Mouse (Mus musculus): ENCODE results near the gene Cmklr1.
"Not testable (repeated sequence)": the region's sequence is repeated elsewhere in the genome, so short reads cannot be mapped to it uniquely, and the experiment has no call there.

Gene Cmklr1

GRCm38 (mm10) chr5:113619151-113619550 is 31.1 kb downstream of the Cmklr1 start:
- no peak for DNase-seq

DNA sequence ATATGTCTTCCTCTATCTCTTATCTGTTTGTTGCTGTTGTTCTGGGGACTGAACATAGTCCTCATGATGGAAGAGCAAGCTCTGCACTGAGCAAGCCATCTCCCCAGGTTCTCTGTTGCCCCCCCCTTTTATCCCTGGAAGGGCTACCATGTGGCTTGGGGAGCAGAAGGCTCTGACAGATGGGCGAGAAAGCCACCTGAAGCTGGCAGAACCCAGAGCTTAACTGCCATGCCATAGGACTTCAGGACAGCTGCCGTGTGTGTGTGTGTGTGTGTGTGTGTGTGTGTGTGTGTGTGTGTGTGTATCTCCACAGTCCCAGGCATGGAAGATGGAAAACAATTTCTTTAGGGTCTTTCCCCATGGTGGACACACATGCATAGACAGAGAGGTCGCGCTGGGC is 31.5 kb downstream of the Cmklr1 start:
- peak; percentile 26 for DNase-seq

DNA sequence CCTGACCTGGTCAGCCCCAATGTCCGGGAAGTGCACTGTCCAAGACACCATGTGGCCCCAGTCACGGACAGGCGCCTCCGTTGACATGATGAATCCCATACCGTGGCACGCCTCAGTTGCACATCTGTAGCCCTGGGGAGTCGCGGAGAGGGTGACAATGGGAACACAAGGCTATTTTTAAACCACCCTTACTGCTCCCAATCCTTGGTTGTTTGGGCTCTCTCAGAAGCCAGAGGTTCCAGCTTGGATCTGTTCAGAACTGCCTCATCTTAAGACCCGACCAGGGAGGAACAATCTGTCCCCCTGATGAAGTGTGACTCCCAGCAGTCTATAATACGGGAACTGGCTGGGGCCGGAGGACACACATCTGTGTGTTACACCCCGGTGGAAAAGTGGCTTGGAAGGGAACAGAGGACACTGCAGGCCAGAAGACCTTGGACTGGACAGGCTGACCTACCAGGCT is 38.4 kb downstream of the Cmklr1 start:
- DNase-seq = no peak

GRCm38 (mm10) chr5:113611131-113611530 is 39.1 kb downstream of the Cmklr1 start:
- DNase-seq = no peak

GRCm38 (mm10) chr5:113610490-113610889 is 39.7 kb downstream of the Cmklr1 start:
- DNase-seq = no peak

GRCm38 (mm10) chr5:113609891-113610290 is 40.3 kb downstream of the Cmklr1 start:
- no peak for DNase-seq

DNA sequence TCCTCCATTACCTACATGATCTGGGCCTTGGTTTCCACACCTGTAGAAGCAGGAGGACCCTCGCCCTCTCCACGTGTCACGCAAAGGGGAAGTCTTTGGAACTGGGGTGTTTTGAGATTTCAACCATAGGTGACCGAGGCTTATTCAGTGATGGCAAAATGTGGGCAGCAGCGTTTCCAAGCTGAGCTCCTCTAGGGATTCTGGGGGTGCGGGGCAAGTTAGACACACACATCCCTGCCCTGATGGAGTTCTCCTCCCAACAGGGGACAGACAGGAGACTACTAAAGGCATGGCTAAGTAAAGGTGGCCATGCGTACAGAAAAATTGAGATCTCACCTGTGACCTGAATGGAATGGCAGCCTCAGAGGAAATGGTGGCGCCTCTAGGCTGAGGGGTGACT is 41.7 kb downstream of the Cmklr1 start:
- no peak for DNase-seq

- no peak for DNase-seq
These were observed 42.2 kb downstream of the Cmklr1 start for GRCm38 (mm10) chr5:113607941-113608431.

- no peak for DNase-seq
These were observed 43.1 kb downstream of the Cmklr1 start for GRCm38 (mm10) chr5:113606961-113607785.

GRCm38 (mm10) chr5:113606121-113606520 is 44.1 kb downstream of the Cmklr1 start:
- no peak for DNase-seq

- DNase-seq = no peak
These were observed 45.5 kb downstream of the Cmklr1 start for GRCm38 (mm10) chr5:113604758-113605157.

DNA sequence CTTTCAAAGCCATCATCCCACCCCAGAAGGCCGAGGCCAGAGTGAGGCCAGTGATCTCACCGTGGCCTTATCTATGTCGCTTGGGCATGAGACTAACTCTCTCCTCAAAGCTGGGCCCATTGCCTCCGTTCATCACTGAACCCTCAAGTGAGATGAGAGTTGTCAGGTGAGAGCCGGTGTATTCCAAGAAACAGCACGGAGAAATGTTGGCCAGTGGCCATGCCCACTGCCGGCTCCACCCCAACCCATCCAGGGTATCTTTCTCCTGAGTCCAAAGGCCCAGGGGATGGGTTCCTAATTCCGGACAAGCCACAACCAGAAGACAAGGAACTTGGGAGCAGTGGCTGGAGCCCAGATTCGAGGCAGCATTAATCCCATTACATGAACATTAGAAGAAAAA is 46.8 kb downstream of the Cmklr1 start:
- no peak for DNase-seq

- no peak for DNase-seq
These were observed 49.4 kb downstream of the Cmklr1 start for GRCm38 (mm10) chr5:113600803-113601202.

- DNase-seq = no peak
These were observed 50.0 kb downstream of the Cmklr1 start for GRCm38 (mm10) chr5:113600181-113600580.

- DNase-seq = no peak
These were observed 53.4 kb downstream of the Cmklr1 start for GRCm38 (mm10) chr5:113596780-113597353.

GRCm38 (mm10) chr5:113596252-113596651 is 54.0 kb downstream of the Cmklr1 start:
- no peak for DNase-seq

GRCm38 (mm10) chr5:113593911-113594705 is 56.1 kb downstream of the Cmklr1 start:
- no peak for DNase-seq

DNA sequence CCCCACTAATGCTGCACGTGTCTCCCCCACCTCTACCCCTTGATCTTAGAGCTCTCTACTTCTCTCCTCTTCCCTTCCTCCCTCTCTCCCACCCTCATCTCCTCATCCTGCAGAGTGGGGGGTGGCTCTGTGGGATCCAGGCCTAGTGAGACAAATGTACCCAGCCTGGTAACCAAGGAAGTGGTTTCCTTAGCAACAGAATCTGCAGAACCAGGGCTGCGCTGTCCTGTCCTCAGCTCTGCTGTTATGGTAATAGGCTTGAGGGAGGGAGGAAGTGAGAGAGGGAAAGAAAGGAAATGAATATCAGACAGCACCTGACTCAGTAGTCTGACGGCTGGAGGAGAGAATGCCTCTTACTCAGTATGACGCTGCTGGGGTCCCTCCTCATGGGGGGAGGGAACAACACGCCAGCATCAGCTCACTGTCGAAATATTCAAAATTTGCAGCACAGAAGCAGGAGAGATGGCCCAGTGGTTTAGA is 58.4 kb downstream of the Cmklr1 start:
- peak; percentile 51 for DNase-seq

DNA sequence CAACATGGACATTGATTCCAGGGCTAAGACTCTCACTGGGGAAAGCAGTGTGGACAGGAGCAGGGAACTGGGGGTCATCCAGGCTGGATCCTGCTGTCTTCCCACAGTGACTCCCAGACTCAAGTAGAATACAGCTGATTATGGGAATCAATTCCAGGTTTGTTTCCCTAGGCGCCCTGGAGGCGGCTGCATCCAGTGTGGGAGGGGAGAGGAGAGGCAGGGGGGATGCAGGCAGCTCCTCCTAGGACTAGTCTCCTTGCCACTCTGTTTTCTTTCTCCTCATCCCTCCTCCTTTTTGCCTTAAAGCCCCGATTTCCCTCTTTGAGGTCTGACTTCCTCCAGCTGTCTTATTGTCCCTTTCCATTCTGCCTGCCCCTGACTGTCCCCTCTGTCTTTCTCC is 59.1 kb downstream of the Cmklr1 start:
- no peak for DNase-seq

DNA sequence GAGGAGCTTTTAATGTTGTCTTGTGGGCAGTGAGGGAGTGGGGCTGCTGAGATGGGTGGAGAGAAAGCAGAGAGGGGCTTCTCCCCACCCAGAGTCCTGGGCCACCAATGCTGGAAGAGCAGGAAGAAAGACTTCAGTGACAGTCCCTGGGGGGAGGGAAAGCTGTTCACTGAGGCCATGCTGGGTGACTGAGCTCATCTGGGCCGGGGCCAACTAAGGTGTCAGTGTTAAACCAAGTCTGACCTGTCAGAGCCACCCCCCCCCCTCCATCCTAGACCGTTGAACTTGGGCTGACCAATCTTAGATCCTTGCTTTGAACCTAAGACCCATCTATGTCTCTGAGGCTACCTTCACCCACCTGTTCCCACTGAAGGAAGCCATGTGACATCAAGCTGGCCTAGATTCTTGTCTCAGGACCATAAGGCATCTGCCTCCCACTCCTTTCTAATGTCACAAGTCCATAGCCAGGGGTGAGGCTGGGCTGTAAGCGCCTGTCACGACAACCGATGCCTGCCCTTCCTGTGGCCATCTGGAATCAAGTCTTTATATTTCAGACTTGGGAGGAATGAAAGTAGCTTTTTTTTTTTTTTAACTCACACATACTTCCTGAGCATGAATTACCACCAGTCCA is 60.1 kb downstream of the Cmklr1 start:
- no peak for DNase-seq

DNA sequence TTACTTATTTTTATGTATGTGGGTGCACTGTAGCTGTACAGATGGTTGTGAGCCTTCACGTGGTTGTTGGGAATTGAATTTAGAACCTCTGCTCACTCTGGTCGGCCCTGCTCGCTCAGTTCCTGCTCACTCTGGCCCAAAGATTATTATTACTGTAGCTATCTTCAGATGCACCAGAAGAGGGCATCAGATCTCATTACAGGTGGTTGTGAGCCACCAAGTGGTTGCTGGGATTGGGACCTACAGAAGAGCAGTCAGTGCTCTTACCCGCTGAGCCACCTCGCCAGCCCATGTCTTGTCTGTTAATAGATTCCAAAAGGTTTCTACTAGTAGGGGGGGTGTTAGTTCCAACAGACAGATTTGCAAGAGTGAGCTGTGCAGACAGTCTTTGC is 63.8 kb downstream of the Cmklr1 start:
- DNase-seq = not testable (repeated sequence)

- not testable (repeated sequence) for DNase-seq
These were observed 64.4 kb downstream of the Cmklr1 start for GRCm38 (mm10) chr5:113585619-113586457.
